Mouse (Mus musculus): ENCODE data around the gene Ndufb4.
"Not testable (repeated sequence)": the region's sequence is repeated elsewhere in the genome, so short reads cannot be mapped to it uniquely, and the experiment has no call there.

Gene Ndufb4

GRCm38 (mm10) chr16:37656796-37657195 lies 2.5 kb upstream of the Ndufb4 start:
- H3K27me3 ChIP-seq (ENCODE audit: control insufficient read depth, insufficient read depth, low read length, poor library complexity, severe bottlenecking): no peaks in the 10 kb centered on the region
- DNase-seq (ENCODE audit: low read depth, low spot score): no peak
- no peaks in the 10 kb centered on the region for H3K36me3 ChIP-seq (ENCODE audit: control insufficient read depth, insufficient read depth, low read length, poor library complexity, severe bottlenecking)

GRCm38 (mm10) chr16:37655756-37656347 lies 1.6 kb upstream of the Ndufb4 start:
- DNase-seq (ENCODE audit: low read depth, low spot score): no peak
- no peaks in the 10 kb centered on the region for H3K36me3 ChIP-seq (ENCODE audit: control insufficient read depth, insufficient read depth, low read length, poor library complexity, severe bottlenecking)

GRCm38 (mm10) chr16:37654831-37655455 lies 690 bp upstream of the Ndufb4 start:
- DNase-seq (ENCODE audit: low read depth, low spot score): no peak
- Histone ChIP-seq H3K36me3 (ENCODE audit: control insufficient read depth, insufficient read depth, low read length, poor library complexity, severe bottlenecking) (no peaks in the 10 kb centered on the region), H3K27me3 (ENCODE audit: control insufficient read depth, insufficient read depth, low read length, poor library complexity, severe bottlenecking) (no peaks in the 10 kb centered on the region)

More at GRCm38 (mm10) chr16:37655756-37656347, 1.6 kb upstream of the Ndufb4 start:
- no peaks in the 10 kb centered on the region for H3K27me3 ChIP-seq (ENCODE audit: control insufficient read depth, insufficient read depth, low read length, poor library complexity, severe bottlenecking)

GRCm38 (mm10) chr16:37653058-37653457 lies 1.2 kb downstream of the Ndufb4 start:
- no peaks in the 10 kb centered on the region for H3K36me3 ChIP-seq (ENCODE audit: control insufficient read depth, insufficient read depth, low read length, poor library complexity, severe bottlenecking)
- no peak for DNase-seq (ENCODE audit: low read depth, low spot score)
- no peaks in the 10 kb centered on the region for H3K27me3 ChIP-seq (ENCODE audit: control insufficient read depth, insufficient read depth, low read length, poor library complexity, severe bottlenecking)

- Histone ChIP-seq H3K27me3 (ENCODE audit: control insufficient read depth, insufficient read depth, low read length, poor library complexity, severe bottlenecking) (no peaks in the 10 kb centered on the region), H3K36me3 (ENCODE audit: control insufficient read depth, insufficient read depth, low read length, poor library complexity, severe bottlenecking) (no peaks in the 10 kb centered on the region; the same call in 1 of the 2 replicates)
- no peak for DNase-seq (ENCODE audit: low read depth, low spot score)
Measured at GRCm38 (mm10) chr16:37652654-37653053, 1.6 kb downstream of the Ndufb4 start.

- Histone ChIP-seq H3K27me3 (ENCODE audit: control insufficient read depth, insufficient read depth, low read length, poor library complexity, severe bottlenecking) (no peaks in the 10 kb centered on the region), H3K36me3 (ENCODE audit: control insufficient read depth, insufficient read depth, low read length, poor library complexity, severe bottlenecking) (no peaks in the 10 kb centered on the region; the same call in none of the 2 replicates)
- DNase-seq (ENCODE audit: low read depth, low spot score): peak; percentile 11
Measured at GRCm38 (mm10) chr16:37651467-37651866, 2.8 kb downstream of the Ndufb4 start.

- H3K36me3 ChIP-seq (ENCODE audit: control insufficient read depth, insufficient read depth, low read length, poor library complexity, severe bottlenecking): no peaks in the 10 kb centered on the region; the same call in none of the 2 replicates
- no peaks in the 10 kb centered on the region for H3K27me3 ChIP-seq (ENCODE audit: control insufficient read depth, insufficient read depth, low read length, poor library complexity, severe bottlenecking)
- no peak for DNase-seq (ENCODE audit: low read depth, low spot score)
Measured at GRCm38 (mm10) chr16:37649068-37649467, 5.2 kb downstream of the Ndufb4 start.

GRCm38 (mm10) chr16:37647936-37648335 lies 6.3 kb downstream of the Ndufb4 start:
- Histone ChIP-seq H3K27me3 (ENCODE audit: control insufficient read depth, insufficient read depth, low read length, poor library complexity, severe bottlenecking) (no peaks in the 10 kb centered on the region), H3K36me3 (ENCODE audit: control insufficient read depth, insufficient read depth, low read length, poor library complexity, severe bottlenecking) (no peaks in the 10 kb centered on the region; the same call in none of the 2 replicates)
- no peak for DNase-seq (ENCODE audit: low read depth, low spot score)

- H3K36me3 ChIP-seq (ENCODE audit: control insufficient read depth, insufficient read depth, low read length, poor library complexity, severe bottlenecking): no peaks in the 10 kb centered on the region; the same call in none of the 2 replicates
- no peaks in the 10 kb centered on the region for H3K27me3 ChIP-seq (ENCODE audit: control insufficient read depth, insufficient read depth, low read length, poor library complexity, severe bottlenecking)
- no peak for DNase-seq (ENCODE audit: low read depth, low spot score)
Measured at GRCm38 (mm10) chr16:37647067-37647466, 7.2 kb downstream of the Ndufb4 start.

- no peak for DNase-seq (ENCODE audit: low read depth, low spot score)
- Histone ChIP-seq H3K36me3 (ENCODE audit: control insufficient read depth, insufficient read depth, low read length, poor library complexity, severe bottlenecking) (no peaks in the 10 kb centered on the region; the same call in none of the 2 replicates), H3K27me3 (ENCODE audit: control insufficient read depth, insufficient read depth, low read length, poor library complexity, severe bottlenecking) (no peaks in the 10 kb centered on the region)
Measured at GRCm38 (mm10) chr16:37645799-37646198, 8.5 kb downstream of the Ndufb4 start.

- DNase-seq (ENCODE audit: low read depth, low spot score): no peak
- Histone ChIP-seq H3K27me3 (ENCODE audit: control insufficient read depth, insufficient read depth, low read length, poor library complexity, severe bottlenecking) (no peaks in the 10 kb centered on the region), H3K36me3 (ENCODE audit: control insufficient read depth, insufficient read depth, low read length, poor library complexity, severe bottlenecking) (no peaks in the 10 kb centered on the region; the same call in none of the 2 replicates)
Measured at GRCm38 (mm10) chr16:37645211-37645610, 9.0 kb downstream of the Ndufb4 start.

GRCm38 (mm10) chr16:37644486-37644885 lies 9.8 kb downstream of the Ndufb4 start:
- Histone ChIP-seq H3K27me3 (ENCODE audit: control insufficient read depth, insufficient read depth, low read length, poor library complexity, severe bottlenecking) (no peaks in the 10 kb centered on the region), H3K36me3 (ENCODE audit: control insufficient read depth, insufficient read depth, low read length, poor library complexity, severe bottlenecking) (no peaks in the 10 kb centered on the region; the same call in none of the 2 replicates)
- DNase-seq (ENCODE audit: low read depth, low spot score): no peak

GRCm38 (mm10) chr16:37640522-37640921 lies 13.7 kb downstream of the Ndufb4 start:
- not testable (repeated sequence) for DNase-seq (ENCODE audit: low read depth, low spot score); H3K27me3 ChIP-seq (ENCODE audit: control insufficient read depth, insufficient read depth, low read length, poor library complexity, severe bottlenecking); H3K36me3 ChIP-seq (ENCODE audit: control insufficient read depth, insufficient read depth, low read length, poor library complexity, severe bottlenecking)

GRCm38 (mm10) chr16:37637802-37638201 lies 16.5 kb downstream of the Ndufb4 start:
- no peaks in the 10 kb centered on the region for H3K27me3 ChIP-seq (ENCODE audit: control insufficient read depth, insufficient read depth, low read length, poor library complexity, severe bottlenecking)
- DNase-seq (ENCODE audit: low read depth, low spot score): no peak
- H3K36me3 ChIP-seq (ENCODE audit: control insufficient read depth, insufficient read depth, low read length, poor library complexity, severe bottlenecking): no peaks in the 10 kb centered on the region

GRCm38 (mm10) chr16:37636107-37636506 lies 18.1 kb downstream of the Ndufb4 start:
- no peak for DNase-seq (ENCODE audit: low read depth, low spot score)
- H3K36me3 ChIP-seq (ENCODE audit: control insufficient read depth, insufficient read depth, low read length, poor library complexity, severe bottlenecking): no peaks in the 10 kb centered on the region
- H3K27me3 ChIP-seq (ENCODE audit: control insufficient read depth, insufficient read depth, low read length, poor library complexity, severe bottlenecking): no peaks in the 10 kb centered on the region
